Mouse (Mus musculus): Measurements from ENCODE around the gene Tm4sf5.

GRCm38 (mm10) chr11:70539423-70539822 lies 34.4 kb downstream of the Tm4sf5 start:
- TF ChIP-seq MYOD1 (IDR thresholded peaks at IDR 0.05; ENCODE audit: control insufficient read depth, insufficient read length, low read depth), result no peak
- no peak for TF ChIP-seq CTCF (IDR thresholded peaks at IDR 0.05; ENCODE audit: control insufficient read depth, insufficient read depth, insufficient read length)

Measured in C2C12 (cell line).